Mouse (Mus musculus) cerebellum, adult (tissue): Measurements from ENCODE around the gene Itgb6.

Experiments
- ATAC-seq: cut with Nextera tagmentation; 2 replicates; pipeline ENCODE4 v1.9.2; 2017; ENCODE audit warnings: mild to moderate bottlenecking, moderate library complexity, mixed read lengths; ENCODE audit not compliant: insufficient number of reproducible peaks, low FRiP score, low TSS enrichment

Itgb6 gene

GRCm38 (mm10) chr2:60722514-60722913 lies at the start of gene Itgb6:
Gene Itgb6 (minus strand): TSS chr2:60722643.
- ATAC-seq: no peak

DNA sequence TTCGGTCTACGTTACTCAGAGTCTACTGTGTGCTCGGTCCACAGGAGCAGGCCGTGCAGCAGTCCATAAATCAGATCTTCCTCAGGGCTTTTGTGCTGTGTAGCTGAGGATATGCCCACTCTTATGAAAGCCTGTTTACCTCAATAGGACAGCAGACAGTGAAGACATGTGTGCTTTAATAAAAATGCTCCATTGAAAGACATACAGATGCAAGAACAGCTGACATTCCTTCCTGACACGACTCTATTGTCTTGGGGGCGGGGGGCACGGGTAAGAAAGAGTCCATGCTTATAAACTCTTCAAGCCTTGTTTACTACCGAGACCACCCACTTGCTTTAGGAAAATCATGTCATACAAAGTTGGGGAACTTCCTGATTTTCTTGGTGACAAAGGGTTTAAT lies 44.0 kb upstream of the Itgb6 start:
- ATAC-seq: no peak

- ATAC-seq: no peak
These were observed 33.8 kb upstream of the Itgb6 start for GRCm38 (mm10) chr2:60756218-60756617.

GRCm38 (mm10) chr2:60755101-60755500 lies 32.7 kb upstream of the Itgb6 start:
- ATAC-seq: no peak

DNA sequence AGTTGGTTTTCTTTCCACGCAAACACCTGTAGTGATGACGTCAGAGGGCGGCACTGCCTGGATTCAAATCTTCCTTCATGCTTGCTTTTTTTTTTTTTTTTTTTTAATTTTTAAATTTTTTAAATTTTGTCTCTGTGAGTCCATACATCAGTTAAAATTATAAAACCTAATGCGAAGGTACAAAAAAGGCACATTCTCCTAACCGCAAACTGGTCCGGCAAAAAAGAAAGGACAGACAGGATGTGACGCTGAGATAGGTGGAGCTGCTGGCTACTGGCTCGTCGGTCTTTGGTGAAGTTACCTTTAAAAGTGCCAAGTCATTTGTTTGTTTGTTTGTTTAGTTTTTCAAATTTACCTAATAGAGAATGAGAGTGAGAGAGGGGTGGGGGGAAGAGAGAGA lies 28.8 kb upstream of the Itgb6 start:
- ATAC-seq: no peak

DNA sequence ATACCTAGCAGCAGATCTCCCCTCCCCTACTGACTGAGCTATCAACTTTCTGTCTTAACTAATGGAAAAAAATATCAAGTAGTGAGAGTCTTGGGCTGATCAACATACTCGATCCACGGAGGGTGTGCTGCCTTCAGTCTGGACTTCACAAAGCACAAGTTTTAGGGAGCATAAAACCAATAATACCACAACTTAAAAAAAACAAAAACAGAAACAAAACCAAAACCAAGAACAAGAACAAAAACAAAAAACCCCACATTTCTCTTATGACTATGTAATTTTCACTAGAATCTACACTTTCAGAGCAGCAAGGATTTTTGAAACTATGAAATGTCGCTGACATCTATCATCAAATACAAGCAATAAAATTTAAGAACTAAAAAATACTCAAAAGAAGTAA lies 28.1 kb upstream of the Itgb6 start:
- ATAC-seq: no peak

DNA sequence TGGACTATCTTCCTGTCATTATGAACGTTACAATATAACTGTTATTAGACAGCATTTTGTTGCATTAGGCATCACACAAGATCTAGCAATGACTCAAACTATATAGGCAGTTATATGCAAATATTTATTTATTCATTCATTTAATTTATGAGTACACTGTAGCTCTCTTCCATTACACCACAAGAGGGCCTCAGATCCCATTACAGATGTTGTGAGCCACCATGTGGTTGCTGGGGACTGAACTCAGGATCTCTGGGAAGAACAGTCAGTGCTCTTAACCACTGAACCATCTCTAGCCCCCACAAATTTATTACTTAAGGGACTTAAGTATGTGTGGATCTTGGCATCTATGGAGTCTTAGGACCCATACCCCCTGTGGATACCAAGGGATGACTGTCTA lies 26.1 kb upstream of the Itgb6 start:
- no peak for ATAC-seq

GRCm38 (mm10) chr2:60747590-60747989 lies 25.1 kb upstream of the Itgb6 start:
- ATAC-seq: no peak

DNA sequence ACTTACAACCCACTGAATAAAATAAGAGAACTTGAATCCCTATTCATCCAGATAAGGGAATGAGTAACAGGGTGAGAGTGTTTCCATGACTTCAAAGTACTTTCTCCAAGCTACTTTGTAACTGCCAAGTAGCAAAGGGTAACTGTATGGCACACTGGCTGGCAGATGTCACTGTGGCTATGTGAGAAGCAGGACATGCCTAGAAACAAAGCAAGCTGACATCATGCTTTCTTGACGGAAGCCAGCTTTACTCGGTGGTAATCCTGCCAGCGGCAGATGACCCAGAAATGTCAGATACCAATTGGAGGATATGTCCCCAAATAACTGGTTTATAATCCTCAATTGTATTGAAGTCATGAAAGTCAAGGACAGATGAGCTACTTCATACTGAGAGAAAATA lies 22.2 kb upstream of the Itgb6 start:
- no peak for ATAC-seq

GRCm38 (mm10) chr2:60739389-60740137 lies 17.1 kb upstream of the Itgb6 start:
- ATAC-seq: no peak

DNA sequence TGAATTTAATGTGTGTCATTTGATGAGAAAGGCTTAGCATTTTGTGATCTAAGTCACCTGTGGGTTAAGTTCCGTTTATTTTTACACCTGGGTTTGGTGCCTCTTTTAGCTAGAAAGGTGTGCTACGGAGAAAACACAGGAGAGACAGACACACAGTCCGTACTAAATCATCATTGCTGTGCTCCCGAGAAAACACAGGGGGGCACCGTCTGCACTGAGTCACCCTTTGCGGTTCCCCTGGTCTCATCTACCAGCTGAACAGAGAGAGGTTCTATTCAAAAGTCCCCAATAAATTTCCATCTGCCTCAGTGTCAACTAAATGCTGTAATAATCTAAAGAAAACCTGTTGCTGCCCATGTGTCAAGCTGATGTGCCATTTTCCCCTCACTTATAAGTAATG lies 8.5 kb upstream of the Itgb6 start:
- ATAC-seq: no peak

DNA sequence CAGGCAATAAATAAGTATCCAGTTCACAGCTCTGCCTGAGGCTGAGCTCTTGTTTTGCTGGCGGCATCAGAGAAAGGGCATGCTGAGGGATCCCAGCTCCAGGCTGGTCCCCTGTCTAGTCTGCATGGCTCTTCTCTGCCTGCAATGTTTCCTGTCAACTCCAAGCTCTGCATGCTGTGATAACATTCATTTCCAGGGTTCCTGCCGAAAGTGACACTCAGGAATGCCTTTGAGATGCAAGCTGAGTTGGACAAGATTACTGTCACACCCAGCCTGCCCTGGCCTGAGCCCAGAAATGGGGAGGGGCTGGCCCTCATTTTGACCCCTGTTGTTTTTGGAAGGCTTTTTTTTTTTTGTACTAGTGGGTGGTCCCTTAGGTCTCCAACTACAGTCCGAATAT lies 7.6 kb upstream of the Itgb6 start:
- no peak for ATAC-seq

GRCm38 (mm10) chr2:60728902-60729585 lies 6.6 kb upstream of the Itgb6 start:
- no peak for ATAC-seq

GRCm38 (mm10) chr2:60724660-60725059 lies 2.2 kb upstream of the Itgb6 start:
- ATAC-seq: no peak

GRCm38 (mm10) chr2:60722967-60723366 lies 524 bp upstream of the Itgb6 start:
- ATAC-seq: no peak

GRCm38 (mm10) chr2:60720906-60721305 lies 1.5 kb downstream of the Itgb6 start:
- ATAC-seq: no peak

DNA sequence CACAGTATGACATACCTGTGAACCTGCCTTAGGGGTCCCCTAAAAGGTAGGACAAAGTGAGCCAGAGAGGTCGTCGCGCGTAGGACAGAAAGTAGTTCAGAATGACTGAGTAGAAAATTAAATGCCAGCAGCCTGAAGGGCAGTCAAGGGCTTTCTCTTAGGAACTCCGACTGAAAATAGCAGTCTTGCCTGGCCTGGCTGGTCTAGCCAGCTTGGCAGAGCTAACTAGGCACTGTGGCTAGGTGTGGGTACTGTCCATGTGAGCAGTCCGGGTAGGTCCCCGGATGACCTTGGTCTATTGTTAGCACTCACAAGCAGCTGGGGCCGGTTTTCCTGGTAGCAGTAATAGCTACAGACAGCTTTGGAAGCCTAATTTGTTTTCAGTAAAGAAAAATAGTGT lies 2.2 kb downstream of the Itgb6 start:
- no peak for ATAC-seq

GRCm38 (mm10) chr2:60717348-60717747 lies 5.1 kb downstream of the Itgb6 start:
- ATAC-seq: no peak

- no peak for ATAC-seq
These were observed 5.9 kb downstream of the Itgb6 start for GRCm38 (mm10) chr2:60716549-60716948.

DNA sequence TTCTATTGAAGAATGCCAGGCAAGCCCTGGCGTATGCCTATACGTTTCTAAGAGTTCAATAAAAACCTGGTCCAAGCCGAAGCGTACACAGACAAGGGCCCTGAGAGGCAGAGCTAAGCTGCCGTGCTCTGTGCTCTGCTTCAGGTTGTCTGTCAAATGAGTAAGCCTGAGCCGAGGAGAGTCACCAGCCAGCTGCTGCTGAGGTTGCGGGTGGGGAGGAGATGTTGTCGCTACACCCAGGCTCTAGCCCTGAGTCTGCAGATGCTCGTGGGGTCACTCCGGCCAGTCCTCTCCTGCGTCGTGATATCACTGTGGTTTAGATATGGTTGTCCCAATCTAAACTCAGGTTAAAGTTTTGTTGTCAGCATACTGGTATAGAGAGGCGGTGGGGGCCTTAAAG lies 6.7 kb downstream of the Itgb6 start:
- ATAC-seq: no peak

DNA sequence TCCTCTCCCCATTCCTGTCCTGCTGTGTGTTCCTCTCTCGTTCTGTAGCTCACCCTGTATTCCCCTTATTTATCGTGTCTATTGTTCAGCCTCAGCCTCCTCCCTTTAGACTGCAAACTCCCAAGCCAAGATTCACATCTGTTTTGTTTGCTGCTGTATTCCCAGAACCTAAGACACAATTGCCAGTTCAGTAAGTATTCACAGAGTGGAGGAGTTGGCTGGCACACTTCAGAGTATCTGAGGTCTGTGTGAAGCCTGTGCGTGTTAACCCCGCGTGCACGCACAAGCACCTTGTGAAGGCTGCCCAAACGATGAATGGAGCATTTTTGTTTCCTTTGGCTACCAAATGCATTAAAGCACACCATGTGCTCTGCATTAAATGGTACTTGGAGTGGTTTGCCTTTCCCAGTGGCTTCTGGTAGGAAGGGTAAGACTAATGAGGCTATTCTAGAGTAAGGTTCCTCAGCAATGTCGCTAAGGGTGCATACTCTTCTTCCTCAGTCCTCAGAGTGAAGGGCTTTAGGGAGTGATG lies 7.4 kb downstream of the Itgb6 start:
- ATAC-seq: no peak

DNA sequence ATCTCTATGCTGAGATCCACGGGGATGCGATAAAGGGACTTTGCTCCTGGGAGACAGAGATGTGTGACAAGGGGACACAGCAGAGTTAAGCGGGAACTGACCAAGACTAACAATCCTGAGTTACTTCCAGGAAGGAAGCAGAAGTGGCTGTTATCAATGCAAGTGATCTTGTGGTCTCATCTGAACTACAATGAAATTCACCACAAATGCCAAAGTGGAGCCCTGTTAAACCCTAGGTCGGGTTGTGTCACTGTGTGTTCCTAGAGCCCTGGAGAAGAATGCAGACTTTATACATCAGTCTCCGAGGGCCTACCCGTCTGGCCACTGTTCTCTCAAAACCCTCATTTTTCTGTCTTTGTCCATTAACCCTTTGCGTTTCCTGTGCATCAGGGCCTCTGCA lies 8.0 kb downstream of the Itgb6 start:
- ATAC-seq: no peak
